In genomic region chr7:123218620-123219019, GRCm38 (mm10) we compare ENCODE assay signal across 8 mouse cellular contexts. TPM values are rescaled to one million over a fixed set of nuclear protein-coding genes. Genes with fewer than 3 reads are reported as not detected.
DNase-seq lines count a peak whose midpoint lies in the region.
"Had no signal": no experiment of that assay in that cellular context is flagged by ENCODE, and none has a peak within 500 bp of the region (broad histone marks: within the 10 kb centered on the region; RNA-seq: fewer than 3 reads in every experiment).

No protein-coding gene starts in this region.

- peaks cover 25% of the 10 kb centered on the region for H3K4me1 ChIP-seq in embryonic facial prominence, embryonic 10.5 days

- no peak overlapping the region for H3K4me3 ChIP-seq in embryonic facial prominence, embryonic 10.5 days

- no peaks in the 10 kb centered on the region for H3K36me3 ChIP-seq in embryonic facial prominence, embryonic 10.5 days (replicated peaks)

- H3K9me3 ChIP-seq in embryonic facial prominence, embryonic 10.5 days = no peaks in the 10 kb centered on the region

- DNase-seq in layer of hippocampus, adult 18-20 months (ENCODE audit: low spot score in 2 of 2) = peak; percentile 30 to 31
- no peak for DNase-seq in layer of hippocampus, postnatal 25 days (ENCODE audit: extremely low spot score in 1 of 2, low spot score in 1 of 2)
- DNase-seq in embryonic facial prominence, embryonic 10.5 days (ENCODE audit: low spot score) = peak; percentile 25
- peak; percentile 47 to 54 for DNase-seq in layer of hippocampus, postnatal 36 days
- peak; percentile 15 for DNase-seq in retina, embryonic 14.5 days (ENCODE audit: low spot score)
- no peak for DNase-seq in thymus, adult 18-20 months
- no peak for DNase-seq in ovary, adult 18-20 months (ENCODE audit: low spot score)
- DNase-seq: lung, postnatal 10 days had no signal

- WGBS in embryonic facial prominence, embryonic 10.5 days = 30% methylated on average over 6 of the region's 6 CpGs

- H3K27ac ChIP-seq in embryonic facial prominence, embryonic 10.5 days (replicated peaks) = peak overlapping the region; percentile 2; the same call in 1 of the 2 replicates

- no peaks in the 10 kb centered on the region for H3K27me3 ChIP-seq in embryonic facial prominence, embryonic 10.5 days (replicated peaks; ENCODE audit: low read depth, poor library complexity, severe bottlenecking)

RNA-seq across cellular contexts. Expression of gene Slc5a11, which starts 4.0 kb away (rescaled TPM):
- 1 to 10 TPM in 1 of 2 experiments, under 1 TPM in 1; 0.58 to 1.4 TPM for total RNA-seq in layer of hippocampus, adult 18-20 months (2021)
- under 1 TPM in 1 of 2 experiments, not detected in 1; 0.20 TPM for total RNA-seq in layer of hippocampus, postnatal 25 days (2021)
- 0.30 TPM in 1 of 2 replicates, not detected in the other for polyA plus RNA-seq in embryonic facial prominence, embryonic 10.5 days (2016; fragmentation: Nextera tagmentation; extraction: Ambion mirVana)
- 1 to 10 TPM; 1.3 to 2.0 TPM for total RNA-seq in layer of hippocampus, postnatal 36 days (2021)

Comparison
In these comparisons a context has a peak if more than half of its experiments do, and no peak if none do; other contexts are left out.
1. DNase-seq: peak in layer of hippocampus, adult 18-20 months (2 of 2), embryonic facial prominence, embryonic 10.5 days (single experiment), layer of hippocampus, postnatal 36 days (2 of 2) and retina, embryonic 14.5 days (single experiment); none in layer of hippocampus, postnatal 25 days (0 of 2), thymus, adult 18-20 months (0 of 2) and ovary, adult 18-20 months (single experiment).